In the genomic region with DNA sequence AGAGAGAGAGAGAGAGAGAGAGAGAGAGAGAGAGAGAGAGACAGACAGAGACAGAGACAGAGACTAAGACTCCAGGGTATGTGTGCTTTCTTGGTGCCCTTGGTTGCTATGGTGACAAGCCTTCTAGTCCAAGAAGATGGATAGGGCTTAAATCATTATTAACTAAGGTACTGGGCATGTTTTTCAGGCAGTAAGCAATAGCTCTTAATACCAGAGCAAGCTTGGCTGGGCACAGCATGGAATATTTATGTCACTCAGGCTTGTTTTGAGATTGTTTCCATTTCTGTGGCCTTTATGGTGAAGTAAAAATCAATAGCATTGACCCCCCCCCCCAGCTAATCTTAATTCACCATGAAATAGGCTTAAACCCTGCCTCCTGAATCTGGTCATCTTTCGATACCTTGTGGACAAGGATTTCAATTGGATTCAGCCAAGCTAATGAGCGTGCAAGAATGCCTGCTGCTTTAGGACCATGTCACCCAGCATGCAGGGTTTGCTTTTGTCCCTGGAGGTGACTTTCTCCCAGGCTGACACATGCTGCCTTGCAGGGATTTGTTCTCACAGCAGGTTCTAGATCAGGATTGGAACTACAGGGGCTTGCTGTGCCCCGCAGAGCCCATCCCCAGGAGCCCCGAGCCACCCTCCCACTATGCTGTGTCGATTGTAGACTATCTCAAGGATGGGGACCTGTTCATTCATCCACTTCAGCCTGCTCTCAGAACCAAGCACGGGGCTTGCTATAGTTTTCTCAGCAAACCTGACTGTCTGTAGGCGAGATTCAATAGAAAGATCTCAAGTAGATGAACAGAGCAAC, we compare ENCODE assay signal across 20 mouse cellular contexts. TPM values are rescaled to one million over a fixed set of nuclear protein-coding genes. Genes with fewer than 3 reads are reported as not detected.
DNase-seq lines count a peak whose midpoint lies in the region; ATAC-seq and TF ChIP-seq lines count a peak whose summit lies in the region.
"Had no signal": no experiment of that assay in that cellular context is flagged by ENCODE, and none has a peak within 500 bp of the region (broad histone marks: within the 10 kb centered on the region; RNA-seq: fewer than 3 reads in every experiment).

No protein-coding gene starts in this region.

- no peak overlapping the region for H3K4me3 ChIP-seq in hindbrain, embryonic 10.5 days
- H3K4me3 ChIP-seq in hindbrain, postnatal 0 days (ENCODE audit: low read length): no peak overlapping the region
- no peak overlapping the region for H3K4me3 ChIP-seq in midbrain, postnatal 0 days (ENCODE audit: low read depth, low read length)
- H3K4me3 ChIP-seq: embryonic facial prominence, embryonic 12.5 days; heart, embryonic 12.5 days; limb, embryonic 13.5 days; liver, embryonic 15.5 days had no signal

- H3K27ac ChIP-seq in hindbrain, embryonic 10.5 days: no peak overlapping the region
- peak overlapping the region; percentile 60 for H3K27ac ChIP-seq in hindbrain, postnatal 0 days
- peak overlapping the region; percentile 55; the same call in 1 of the 2 replicates for H3K27ac ChIP-seq in midbrain, postnatal 0 days (ENCODE audit: low read depth, low read length)
- H3K27ac ChIP-seq: embryonic facial prominence, embryonic 12.5 days; limb, embryonic 13.5 days; liver, embryonic 15.5 days had no signal

- no peak for TF ChIP-seq CTCF in hindbrain, postnatal 0 days (IDR thresholded peaks at IDR 0.05; ENCODE audit: low read depth)
- TF ChIP-seq CTCF in midbrain, postnatal 0 days (IDR thresholded peaks at IDR 0.05): no peak

- peaks cover 88% of the 10 kb centered on the region for H3K27me3 ChIP-seq in hindbrain, embryonic 10.5 days (ENCODE audit: insufficient read depth, poor library complexity, severe bottlenecking)
- no peaks in the 10 kb centered on the region for H3K27me3 ChIP-seq in hindbrain, postnatal 0 days (ENCODE audit: insufficient read depth, low read length)
- peaks cover 15% of the 10 kb centered on the region for H3K27me3 ChIP-seq in midbrain, postnatal 0 days (ENCODE audit: insufficient read depth, low read length)
- H3K27me3 ChIP-seq: embryonic facial prominence, embryonic 12.5 days; heart, embryonic 12.5 days; limb, embryonic 13.5 days; liver, embryonic 15.5 days had no signal

- no peak overlapping the region for H3K4me2 ChIP-seq in hindbrain, postnatal 0 days (ENCODE audit: low read depth, low read length)
- no peak overlapping the region for H3K4me2 ChIP-seq in midbrain, postnatal 0 days (ENCODE audit: low read depth, low read length, poor library complexity, severe bottlenecking)
- H3K4me2 ChIP-seq: embryonic facial prominence, embryonic 12.5 days; heart, embryonic 12.5 days; limb, embryonic 13.5 days; liver, embryonic 15.5 days had no signal

- H3K9ac ChIP-seq in hindbrain, postnatal 0 days (replicated peaks; ENCODE audit: low read length): no peak overlapping the region
- no peak overlapping the region for H3K9ac ChIP-seq in midbrain, postnatal 0 days (replicated peaks; ENCODE audit: low read length, poor library complexity, severe bottlenecking)
- H3K9ac ChIP-seq: embryonic facial prominence, embryonic 12.5 days; heart, embryonic 12.5 days; limb, embryonic 13.5 days; liver, embryonic 15.5 days had no signal

- 34% methylated on average over 7 of the region's 7 CpGs for WGBS in hindbrain, embryonic 10.5 days
- 26% methylated on average over 7 of the region's 7 CpGs for WGBS in hindbrain, postnatal 0 days
- WGBS in midbrain, postnatal 0 days: 14% methylated on average over 7 of the region's 7 CpGs

- peak; percentile 30 for DNase-seq in hindbrain, embryonic 10.5 days (ENCODE audit: low spot score)
- DNase-seq in hindbrain, postnatal 0 days (ENCODE audit: low spot score): peak; percentile 54
- DNase-seq in midbrain, postnatal 0 days (ENCODE audit: low spot score): peak; percentile 68
- DNase-seq in right cerebral cortex, postnatal 4 days: no peak
- no peak for DNase-seq in layer of hippocampus, postnatal 14 days (ENCODE audit: low spot score in 2 of 2)
- no peak for DNase-seq in frontal cortex, postnatal 36 days (ENCODE audit: low spot score in 2 of 2)
- no peak for DNase-seq in urinary bladder, postnatal 10 days (ENCODE audit: low spot score)
- DNase-seq: adrenal gland, postnatal 10 days; cerebellum, postnatal 14 days; heart, postnatal 4 days; kidney, adult 18-20 months; lung, postnatal 14 days; right cerebral cortex, postnatal 14 days; thymus, postnatal 4 days had no signal

- peaks cover 15% of the 10 kb centered on the region for H3K4me1 ChIP-seq in hindbrain, embryonic 10.5 days (replicated peaks)
- peaks cover 4% of the 10 kb centered on the region; the same call in 1 of the 2 replicates for H3K4me1 ChIP-seq in hindbrain, postnatal 0 days (ENCODE audit: insufficient read depth, low read length)
- H3K4me1 ChIP-seq in midbrain, postnatal 0 days (ENCODE audit: insufficient read depth, low read length): no peaks in the 10 kb centered on the region; the same call in 1 of the 2 replicates
- H3K4me1 ChIP-seq: embryonic facial prominence, embryonic 12.5 days; heart, embryonic 12.5 days; limb, embryonic 13.5 days; liver, embryonic 15.5 days had no signal

- no peaks in the 10 kb centered on the region for H3K9me3 ChIP-seq in hindbrain, embryonic 10.5 days
- no peaks in the 10 kb centered on the region for H3K9me3 ChIP-seq in hindbrain, postnatal 0 days (ENCODE audit: low read length)
- no peaks in the 10 kb centered on the region for H3K9me3 ChIP-seq in midbrain, postnatal 0 days (ENCODE audit: low read length)
- H3K9me3 ChIP-seq: embryonic facial prominence, embryonic 12.5 days; heart, embryonic 12.5 days; limb, embryonic 13.5 days; liver, embryonic 15.5 days had no signal

- H3K36me3 ChIP-seq in hindbrain, embryonic 10.5 days: no peaks in the 10 kb centered on the region
- no peaks in the 10 kb centered on the region for H3K36me3 ChIP-seq in hindbrain, postnatal 0 days (ENCODE audit: insufficient read depth, low read length)
- no peaks in the 10 kb centered on the region for H3K36me3 ChIP-seq in midbrain, postnatal 0 days (ENCODE audit: insufficient read depth, low read length)
- H3K36me3 ChIP-seq: embryonic facial prominence, embryonic 12.5 days; heart, embryonic 12.5 days; limb, embryonic 13.5 days; liver, embryonic 15.5 days had no signal

- ATAC-seq in hindbrain, postnatal 0 days: peak; percentile 62; the same call in 1 of the 2 replicates
- ATAC-seq in midbrain, postnatal 0 days (ENCODE audit: low FRiP score): peak; percentile 38; the same call in 1 of the 2 replicates
- ATAC-seq: CD4-positive, CD25-positive, alpha-beta regulatory T cell, adult 4 months had no signal

RNA-seq across cellular contexts. Expression of a gene that starts 51.5 kb away (rescaled TPM):
- 0.35 and 0.47 TPM in 2 replicates for polyA plus RNA-seq in hindbrain, embryonic 10.5 days (2016; fragmentation: Nextera tagmentation; extraction: Ambion mirVana)
- total RNA-seq in hindbrain, postnatal 0 days (2014; rRNA removed): 292 and 308 TPM in 2 replicates
- polyA plus RNA-seq in hindbrain, postnatal 0 days (2015; fragmentation: Nextera tagmentation; extraction: Ambion mirVana): 152 and 154 TPM in 2 replicates
- 162 and 233 TPM in 2 replicates for total RNA-seq in midbrain, postnatal 0 days (2014; rRNA removed)
- 109 and 115 TPM in 2 replicates for polyA plus RNA-seq in midbrain, postnatal 0 days (2015; fragmentation: Nextera tagmentation; extraction: Ambion mirVana)
- 100 to 1,000 TPM; 133 to 148 TPM for total RNA-seq in layer of hippocampus, postnatal 14 days (2021)
- total RNA-seq: MEL had no signal
- polyA plus RNA-seq: CD4-positive, CD25-positive, alpha-beta regulatory T cell, adult 4 months; heart, embryonic 12.5 days had no signal

Comparison
In these comparisons a context has a peak if more than half of its experiments do, and no peak if none do; other contexts are left out.
1. DNase-seq: peak in hindbrain, embryonic 10.5 days (single experiment), hindbrain, postnatal 0 days (single experiment) and midbrain, postnatal 0 days (single experiment); none in right cerebral cortex, postnatal 4 days (single experiment), layer of hippocampus, postnatal 14 days (0 of 2), frontal cortex, postnatal 36 days (0 of 2) and urinary bladder, postnatal 10 days (single experiment).